24 mouse cellular contexts compared by ENCODE assay signal in the genomic region with DNA sequence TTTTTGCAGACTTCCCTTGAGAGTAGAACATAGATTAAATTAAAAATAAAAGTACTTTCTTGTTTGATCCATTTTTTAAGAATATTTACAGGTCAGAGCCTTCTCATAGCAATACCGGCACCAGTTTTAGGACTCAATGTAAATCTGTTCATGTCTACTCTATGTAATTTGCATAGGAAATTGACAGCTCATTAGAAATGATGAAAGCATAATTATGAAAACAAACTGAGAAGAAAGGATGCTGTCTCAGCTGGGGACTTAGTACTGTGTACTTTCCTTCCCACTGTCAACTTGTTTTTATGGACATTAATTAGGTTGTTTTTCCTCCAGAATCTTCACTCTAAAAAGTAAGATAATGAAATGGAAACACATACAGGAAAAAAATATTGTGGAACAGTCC.
"Had no signal": no experiment of that assay in that cellular context is flagged by ENCODE, and none has a peak within 500 bp of the region (broad histone marks: within the 10 kb centered on the region; RNA-seq: fewer than 3 reads in every experiment).

No protein-coding gene starts in this region.

- H3K27ac ChIP-seq: gastrocnemius, adult 2 months; heart, embryonic 10.5 days; heart, embryonic 13.5 days; heart, embryonic 15.5 days; hindbrain, embryonic 13.5 days; hindbrain, embryonic 15.5 days; hindbrain, postnatal 0 days; limb, embryonic 13.5 days; limb, embryonic 15.5 days; liver, embryonic 12.5 days; liver, embryonic 14.5 days had no signal

- H3K4me1 ChIP-seq: heart, embryonic 10.5 days; heart, embryonic 13.5 days; heart, embryonic 15.5 days; hindbrain, embryonic 13.5 days; hindbrain, embryonic 15.5 days; limb, embryonic 13.5 days; limb, embryonic 15.5 days; liver, embryonic 12.5 days had no signal

- H3K4me3 ChIP-seq: gastrocnemius, adult 2 months; heart, embryonic 10.5 days; heart, embryonic 13.5 days; heart, embryonic 15.5 days; hindbrain, embryonic 13.5 days; hindbrain, embryonic 15.5 days; limb, embryonic 13.5 days; limb, embryonic 15.5 days; liver, embryonic 12.5 days had no signal

- H3K4me2 ChIP-seq: heart, embryonic 13.5 days; heart, embryonic 15.5 days; hindbrain, embryonic 13.5 days; hindbrain, embryonic 15.5 days; limb, embryonic 13.5 days; limb, embryonic 15.5 days; liver, embryonic 12.5 days had no signal

- H3K36me3 ChIP-seq: heart, embryonic 10.5 days; heart, embryonic 13.5 days; heart, embryonic 15.5 days; hindbrain, embryonic 13.5 days; hindbrain, embryonic 15.5 days; limb, embryonic 13.5 days; limb, embryonic 15.5 days; liver, embryonic 12.5 days had no signal

- H3K9me3 ChIP-seq: heart, embryonic 10.5 days; heart, embryonic 13.5 days; heart, embryonic 15.5 days; hindbrain, embryonic 13.5 days; hindbrain, embryonic 15.5 days; limb, embryonic 13.5 days; limb, embryonic 15.5 days; liver, embryonic 12.5 days had no signal

- ATAC-seq: hindbrain, postnatal 0 days; intestine, embryonic 16.5 days; liver, embryonic 12.5 days had no signal

- DNase-seq: gastrocnemius, adult 2 months; gastrocnemius, postnatal 10 days; gastrocnemius, postnatal 25 days; heart, adult 18-20 months; heart, postnatal 14 days; heart, postnatal 36 days; kidney, adult 11 months; kidney, adult 8-10 months; kidney, postnatal 14 days; kidney, postnatal 36 days; layer of hippocampus, adult 9-11 months; layer of hippocampus, postnatal 36 days; left cerebral cortex, postnatal 4 days had no signal

- H3K27me3 ChIP-seq: heart, embryonic 13.5 days; heart, embryonic 15.5 days; hindbrain, embryonic 13.5 days; hindbrain, embryonic 15.5 days; limb, embryonic 13.5 days; limb, embryonic 15.5 days; liver, embryonic 12.5 days had no signal

- H3K9ac ChIP-seq: heart, embryonic 13.5 days; heart, embryonic 15.5 days; hindbrain, embryonic 13.5 days; hindbrain, embryonic 15.5 days; limb, embryonic 13.5 days; limb, embryonic 15.5 days; liver, embryonic 12.5 days; liver, embryonic 14.5 days had no signal
